Mouse (Mus musculus) heart, postnatal 0 days (tissue): ENCODE measurements around the gene Taf4. TPM values are rescaled to one million over a fixed set of nuclear protein-coding genes. Genes with fewer than 3 reads are reported as not detected.

Experiments used
- ATAC-seq: fragments of 200-750 bp; cut with Nextera tagmentation; 2 replicates; pipeline ENCODE4 v1.8.0; 2017; ENCODE audit warnings: low read depth, moderate number of reproducible peaks, moderate library complexity; ENCODE audit not compliant: insufficient read depth
- DNase-seq: peaks from one replicate; pipeline ENCODE4 v3.0.0-alpha.2; 2016; ENCODE audit warnings: low spot score
- H3K27ac ChIP-seq: fragments of 300-500 bp; sonication (generic); 2 replicates; pipeline ENCODE4 v1.5.1; 2014; ENCODE audit warnings: low read depth, mild to moderate bottlenecking
- H3K27me3 ChIP-seq: fragments of 300-500 bp; sonication (generic); 2 replicates; pipeline ENCODE4 v1.6.1; 2014; ENCODE audit warnings: low read length, mixed read lengths; ENCODE audit not compliant: control insufficient read depth, insufficient read depth
- H3K36me3 ChIP-seq: fragments of 300-500 bp; sonication (generic); replicated peaks from 2 replicates; pipeline ENCODE4 v1.6.1; 2014; ENCODE audit warnings: low read length, mixed read lengths; ENCODE audit not compliant: control insufficient read depth, insufficient read depth
- H3K4me1 ChIP-seq: fragments of 300-500 bp; sonication (generic); 2 replicates; pipeline ENCODE4 v1.6.1; 2014; ENCODE audit warnings: antibody characterized with exemption; ENCODE audit not compliant: control insufficient read depth, insufficient read depth
- H3K4me2 ChIP-seq: fragments of 300-500 bp; sonication (generic); 2 replicates; pipeline ENCODE4 v1.6.1; 2014; ENCODE audit warnings: low read depth, mild to moderate bottlenecking, low read length, moderate library complexity
- H3K4me3 ChIP-seq: fragments of 300-500 bp; sonication (generic); 2 replicates; pipeline ENCODE4 v1.5.1; 2014; ENCODE audit warnings: low read depth, low read length
- H3K9ac ChIP-seq: fragments of 300-500 bp; sonication (generic); replicated peaks from 2 replicates; pipeline ENCODE4 v1.6.1; 2014; ENCODE audit warnings: low read depth, low read length, mixed read lengths
- H3K9me3 ChIP-seq: fragments of 300-500 bp; sonication (generic); replicated peaks from 2 replicates; pipeline ENCODE4 v1.6.1; 2016; ENCODE audit warnings: low read length; ENCODE audit not compliant: control insufficient read depth
- CTCF ChIP-seq: IDR thresholded peaks from 2 replicates; pipeline ENCODE4 v1.5.1; 2016; ENCODE audit warnings: antibody characterized with exemption, control low read depth, low read depth
- EP300 ChIP-seq: IDR thresholded peaks from 2 replicates; pipeline ENCODE4 v1.6.1; 2016; ENCODE audit warnings: antibody characterized with exemption, low read depth
- WGBS: fragments of 180-500 bp; shearing (Covaris S2); extraction: QIAGEN DNeasy Blood & Tissue Kit; methylation state at CpG from one replicate; pipeline ENCODE4 v1.1.7; 2014; 5-methylcytosine and 5-hydroxymethylcytosine counted together
- polyA plus RNA-seq: library from polyadenylated mRNA; unstranded; fragments of >200 nt; fragmentation: Nextera tagmentation; extraction: Ambion mirVana; gene quantifications from 2 replicates; pipeline ENCODE4 v1.2.1, GENCODE M21; 2015
- total RNA-seq: library from RNA; depleted of rRNA; stranded (reverse); fragments of >200 nt; gene quantifications from 2 replicates; pipeline ENCODE4 v1.2.3, GENCODE M21; 2014; ENCODE audit warnings: low replicate concordance

The Taf4 gene
- total and polyA plus RNA-seq, 2 experiments from 2014 or later, result 1.8 to 4.4 TPM

DNA sequence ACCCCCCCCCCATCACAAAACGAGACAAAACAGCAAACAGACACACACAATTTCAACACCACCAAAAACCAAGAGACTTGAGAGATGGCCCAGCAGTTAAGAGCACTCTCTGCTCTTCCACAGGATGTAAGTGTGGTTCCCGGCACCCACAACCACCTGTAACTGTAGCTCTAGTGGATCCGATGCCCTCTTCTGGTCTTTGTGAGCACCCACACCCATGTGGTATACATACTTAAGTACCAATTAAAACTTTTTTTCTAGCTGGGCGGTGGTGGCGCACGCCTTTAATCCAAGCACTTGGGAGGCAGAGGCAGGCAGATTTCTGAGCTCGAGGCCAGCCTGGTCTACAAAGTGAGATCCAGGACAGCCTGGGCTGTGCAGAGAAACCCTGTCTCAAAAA lies 34.2 kb upstream of the Taf4 start:
- no peak overlapping the region for H3K4me2 ChIP-seq
- H3K4me3 ChIP-seq, result no peak overlapping the region
- DNase-seq (no peak), ATAC-seq (no peak)
- WGBS, result 90% methylated on average over 7 of the region's 7 CpGs
- H3K4me1 ChIP-seq, result no peaks in the 10 kb centered on the region
- no peaks in the 10 kb centered on the region for H3K27me3 ChIP-seq
- H3K9ac ChIP-seq, result no peak overlapping the region
- H3K36me3 ChIP-seq, result no peaks in the 10 kb centered on the region
- no peak overlapping the region for H3K27ac ChIP-seq
- H3K9me3 ChIP-seq, result no peaks in the 10 kb centered on the region
- no peak for TF ChIP-seq CTCF
- no peak for TF ChIP-seq EP300

DNA sequence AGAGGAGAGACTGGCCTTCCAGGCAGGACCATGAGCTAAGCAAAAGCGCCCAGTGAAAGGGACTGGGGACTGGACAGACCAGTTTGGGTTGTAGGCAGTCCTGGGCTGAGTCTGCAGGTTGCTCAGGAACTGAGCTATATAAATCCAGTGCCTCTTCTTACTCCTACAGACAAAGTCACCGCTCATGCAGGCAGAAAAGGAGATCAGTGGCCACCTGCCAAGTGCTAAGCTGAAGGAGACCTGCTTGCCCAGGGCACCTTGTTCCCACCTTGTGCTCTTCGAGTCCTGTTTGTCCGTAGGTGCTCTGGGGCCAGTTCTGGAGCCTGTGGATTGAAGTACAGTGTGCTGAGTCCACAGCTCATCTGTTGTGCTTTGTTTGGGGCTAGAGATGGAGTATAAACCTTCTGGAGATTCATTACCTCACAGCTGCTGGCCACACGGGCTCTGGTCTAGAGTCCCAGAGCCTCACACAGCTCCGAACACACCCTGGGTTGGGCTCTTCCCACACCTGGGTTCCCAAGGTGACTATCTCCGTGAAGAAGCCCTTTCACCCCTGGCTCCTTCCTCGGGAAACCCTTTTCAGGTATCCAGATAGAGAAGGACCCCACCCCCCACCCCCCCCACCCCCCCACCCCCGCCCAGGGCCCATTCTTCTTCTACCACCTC lies 30.0 kb upstream of the Taf4 start:
- H3K4me3 ChIP-seq, result no peak overlapping the region
- ATAC-seq, result no peak
- no peaks in the 10 kb centered on the region for H3K27me3 ChIP-seq
- H3K4me2 ChIP-seq, result no peak overlapping the region
- DNase-seq, result no peak
- H3K9me3 ChIP-seq, result no peaks in the 10 kb centered on the region
- no peaks in the 10 kb centered on the region for H3K36me3 ChIP-seq
- H3K4me1 ChIP-seq, result no peaks in the 10 kb centered on the region
- 34% methylated on average over 9 of the region's 9 CpGs for WGBS
- no peak overlapping the region for H3K27ac ChIP-seq
- H3K9ac ChIP-seq, result no peak overlapping the region
- TF ChIP-seq CTCF, result no peak
- TF ChIP-seq EP300, result no peak

DNA sequence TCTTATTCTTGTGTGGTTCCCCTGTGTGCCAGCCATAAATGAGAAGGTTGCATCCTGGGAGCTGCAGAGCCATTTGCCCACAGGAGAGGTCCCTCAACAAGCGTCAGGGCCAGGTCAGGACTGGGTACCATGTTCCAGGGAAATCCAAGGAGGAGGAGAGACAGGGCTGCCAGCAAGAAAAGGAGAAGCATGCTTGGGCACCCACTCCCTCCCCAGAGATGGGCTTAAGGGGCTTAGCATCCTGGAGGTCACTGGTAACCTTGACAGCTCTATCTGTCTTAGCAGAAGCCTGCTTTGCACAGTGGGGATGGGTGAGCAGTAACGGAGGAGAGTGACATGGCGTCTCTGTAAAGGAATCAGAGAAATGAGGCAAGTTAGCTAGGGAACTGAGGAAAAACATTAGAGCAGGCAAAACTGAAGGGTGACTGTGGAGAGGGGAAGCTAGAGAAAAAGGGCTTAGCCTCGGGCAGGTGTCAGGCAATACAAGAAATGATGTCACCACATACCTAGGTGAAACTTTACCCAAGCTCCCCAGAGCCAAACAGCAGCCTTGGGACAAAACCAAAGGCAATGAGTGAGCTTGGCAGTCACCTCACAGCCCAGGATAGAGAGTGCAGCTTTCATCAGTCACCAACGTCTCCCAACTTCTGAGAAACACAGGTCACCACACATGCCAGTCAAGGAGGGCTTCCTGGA lies 29.4 kb upstream of the Taf4 start:
- no peak overlapping the region for H3K9ac ChIP-seq
- H3K4me2 ChIP-seq, result no peak overlapping the region
- no peak for ATAC-seq
- H3K9me3 ChIP-seq, result no peaks in the 10 kb centered on the region
- H3K27me3 ChIP-seq, result no peaks in the 10 kb centered on the region
- no peaks in the 10 kb centered on the region for H3K4me1 ChIP-seq
- no peak overlapping the region for H3K27ac ChIP-seq
- no peak for TF ChIP-seq CTCF
- TF ChIP-seq EP300, result no peak
- no peak overlapping the region for H3K4me3 ChIP-seq
- H3K36me3 ChIP-seq, result no peaks in the 10 kb centered on the region
- WGBS, result 42% methylated on average over 5 of the region's 5 CpGs
- DNase-seq, result no peak

DNA sequence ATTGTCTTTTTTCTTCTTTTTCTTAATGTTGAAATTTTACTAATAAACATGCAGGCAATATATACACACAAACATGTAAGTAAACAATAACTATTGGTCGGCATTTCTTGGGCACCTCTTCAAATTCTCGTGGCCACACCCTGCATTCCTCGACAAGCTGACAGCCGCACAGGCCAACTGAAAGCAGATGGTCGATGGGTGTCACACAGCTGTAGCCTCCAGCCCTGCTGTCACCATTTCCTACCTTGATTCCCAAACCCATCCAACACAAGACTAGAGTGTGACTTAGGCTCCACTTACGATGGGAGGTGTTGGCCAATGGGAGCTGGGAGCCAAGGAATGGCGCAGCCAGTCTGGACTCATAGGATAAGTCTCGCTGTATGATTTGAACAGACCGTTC lies 25.2 kb upstream of the Taf4 start:
- 77% methylated on average over 9 of the region's 9 CpGs for WGBS
- no peak for TF ChIP-seq CTCF
- no peak for TF ChIP-seq EP300
- Histone ChIP-seq H3K27ac (no peak overlapping the region), H3K9ac (no peak overlapping the region), H3K27me3 (no peaks in the 10 kb centered on the region), H3K9me3 (no peaks in the 10 kb centered on the region), H3K4me1 (no peaks in the 10 kb centered on the region), H3K4me2 (no peak overlapping the region), H3K4me3 (no peak overlapping the region), H3K36me3 (no peaks in the 10 kb centered on the region)
- no peak for ATAC-seq
- DNase-seq, result no peak

DNA sequence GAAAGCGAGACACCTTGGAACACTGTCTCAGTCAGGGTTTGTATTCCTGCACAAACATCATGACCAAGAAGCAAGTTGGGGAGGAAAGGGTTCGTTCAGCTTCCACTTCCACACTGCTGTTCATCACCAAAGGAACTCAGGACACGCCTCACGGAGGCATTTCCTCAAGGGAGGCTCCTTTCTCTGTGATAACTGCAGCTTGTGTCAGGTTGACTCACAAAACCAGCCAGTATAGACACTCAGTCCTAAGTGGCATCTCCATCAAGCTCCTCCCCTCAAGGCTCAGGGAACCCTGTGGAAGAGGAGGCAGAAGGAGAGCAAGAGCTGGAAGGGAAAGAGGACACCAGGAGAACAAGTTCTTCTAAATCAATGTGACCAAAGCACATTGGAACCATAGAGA lies 22.0 kb upstream of the Taf4 start:
- no peaks in the 10 kb centered on the region for H3K27me3 ChIP-seq
- H3K36me3 ChIP-seq, result no peaks in the 10 kb centered on the region
- no peak overlapping the region for H3K4me3 ChIP-seq
- no peaks in the 10 kb centered on the region for H3K9me3 ChIP-seq
- no peaks in the 10 kb centered on the region for H3K4me1 ChIP-seq
- no peak for TF ChIP-seq EP300
- TF ChIP-seq CTCF, result no peak
- no peak overlapping the region for H3K9ac ChIP-seq
- H3K27ac ChIP-seq, result no peak overlapping the region
- ATAC-seq, result no peak
- H3K4me2 ChIP-seq, result no peak overlapping the region
- no peak for DNase-seq
- 47% methylated on average over 4 of the region's 4 CpGs for WGBS
